Mouse (Mus musculus): ENCODE measurements around the gene Sept12.

DNA sequence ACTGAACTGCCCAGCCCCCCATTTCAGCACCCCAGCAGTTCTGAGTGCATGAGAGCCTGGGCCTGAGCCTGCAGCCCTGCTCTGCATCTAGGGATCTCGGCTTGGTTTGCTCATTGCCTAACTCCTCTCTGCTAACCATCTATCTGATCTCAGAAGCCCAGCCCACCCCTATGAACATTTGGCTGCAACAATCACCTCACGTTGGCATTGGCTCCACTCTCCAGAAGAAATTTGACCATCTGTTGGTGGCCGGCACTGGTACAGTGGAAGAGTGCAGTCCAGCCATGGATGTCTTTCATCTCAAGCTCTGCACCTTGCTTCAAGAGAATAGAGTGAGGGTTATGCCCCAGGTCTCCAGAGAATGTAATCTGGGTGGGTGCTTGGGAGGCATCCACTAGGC, 40.2 kb downstream of the Sept12 start:
- no peak for TF ChIP-seq CTCF (IDR thresholded peaks at IDR 0.05; ENCODE audit: control insufficient read depth, insufficient read depth, low read length)
- no peak for TF ChIP-seq POLR2A (IDR thresholded peaks at IDR 0.05; ENCODE audit: borderline replicate concordance, control insufficient read depth, low read depth, low read length)

Measured in bone marrow, adult 2 months (tissue).